Mouse (Mus musculus) cortical plate, adult 2 months (tissue): ENCODE measurements around the gene Anks1b.

ENCODE experiments used
- CTCF ChIP-seq: fragments of 200-500 bp; IDR thresholded peaks from 2 replicates; pipeline ENCODE4 v1.5.1; 2011; ENCODE audit warnings: mild to moderate bottlenecking, control low read depth, low read length; ENCODE audit not compliant: insufficient read depth; ENCODE audit errors: extremely low read depth
- POLR2A ChIP-seq: fragments of 200-500 bp; IDR thresholded peaks from 2 replicates; pipeline ENCODE4 v1.6.1; 2011; ENCODE audit warnings: mild to moderate bottlenecking, low read length, control low read depth; ENCODE audit not compliant: insufficient read depth; ENCODE audit errors: extremely low read depth

GRCm38 (mm10) chr10:90627532-90627931 is 754.2 kb downstream of the Anks1b start:
- TF ChIP-seq POLR2A (no peak), CTCF (no peak)
